Mouse (Mus musculus) left cerebral cortex, adult 8-10 months (tissue): ENCODE measurements at regions not wholly inside any gene's neighbourhood (a gene's known extent, or its start where the extent isn't known, plus 50 kb on each side); places are given as distances from the start of the nearest gene placed in this dataset.
A peak's percentile ranks its signal among the peaks of the same experiment; 100 is the strongest.

Experiments
- DNase-seq, 2 experiments: peaks; one replicate each; pipeline ENCODE4 v3.0.0; 2022; ENCODE audit warnings: low spot score in 2 of 2

- no peak for DNase-seq
Measured at GRCm38 (mm10) chr4:45713046-45713706, 85.6 kb upstream of the Aldh1b1 start.

DNA sequence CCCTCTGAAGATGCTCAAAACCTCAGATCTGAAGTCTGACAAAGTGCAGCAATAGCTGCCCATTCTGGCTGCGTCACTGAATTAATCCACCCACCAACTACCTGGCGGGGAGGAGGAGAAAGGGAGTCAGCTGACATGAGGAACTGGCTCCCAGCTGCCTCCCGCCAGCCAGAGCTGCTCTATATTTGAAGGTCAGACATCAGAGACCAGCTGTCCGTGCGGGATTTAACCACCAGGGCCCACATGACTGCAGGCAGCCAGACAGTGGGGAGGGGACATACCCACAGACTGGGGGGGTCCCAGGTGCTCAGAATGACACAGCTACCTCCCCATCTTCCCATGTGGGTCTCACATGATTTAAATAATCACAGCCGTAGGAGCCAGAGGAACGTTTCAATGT, 94.8 kb upstream of the Aldh1b1 start:
- DNase-seq = no peak

GRCm38 (mm10) chr4:45699601-45700000, 99.2 kb upstream of the Aldh1b1 start:
- DNase-seq = peak in 1 of 2 experiments; percentile 86

GRCm38 (mm10) chr4:45695239-45695638, 103.6 kb upstream of the Aldh1b1 start:
- no peak for DNase-seq

DNA sequence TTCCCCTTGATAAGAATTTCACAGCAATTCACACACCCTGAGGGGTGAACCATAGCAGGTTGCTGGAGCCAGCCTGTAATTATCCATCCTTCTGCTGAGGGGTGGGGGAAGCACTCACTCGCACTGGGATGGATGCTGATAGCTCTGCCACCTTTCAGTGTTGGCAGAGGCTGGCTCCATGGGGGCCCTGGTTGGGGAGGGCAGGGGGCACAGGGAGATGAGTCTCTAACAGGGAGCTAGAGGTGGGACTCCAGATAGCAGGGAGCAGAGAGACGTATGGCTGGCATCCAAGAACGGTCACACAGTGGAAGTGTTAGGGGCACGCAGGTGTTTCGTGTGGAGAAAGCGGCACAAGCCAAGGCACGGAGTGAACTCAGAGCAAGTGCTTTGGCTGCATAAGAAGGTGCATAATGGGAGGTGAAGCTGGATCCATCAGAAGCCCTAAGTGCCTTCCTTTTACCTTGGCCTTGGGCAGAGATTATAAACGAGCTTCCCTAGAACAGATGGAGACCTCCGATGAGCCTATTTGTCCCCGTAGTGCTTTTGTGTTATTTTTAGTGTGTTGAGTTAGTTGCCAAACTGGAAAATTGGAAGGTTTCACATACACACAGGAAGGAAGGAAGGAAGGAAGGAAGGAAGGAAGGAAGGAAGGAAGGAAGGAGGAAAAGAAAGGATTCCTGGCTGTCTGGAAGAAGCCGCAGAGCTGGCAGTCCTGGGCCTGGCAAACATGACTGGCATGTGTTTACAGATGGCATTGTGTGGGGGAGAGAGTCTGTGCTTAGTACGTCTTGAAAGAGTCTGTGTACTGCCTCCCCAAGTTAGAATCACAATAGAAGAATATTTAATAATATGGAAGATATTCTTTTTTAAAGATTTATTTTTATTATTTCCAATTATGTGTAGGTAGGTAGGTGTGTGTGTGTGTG, 108.6 kb upstream of the Aldh1b1 start:
- DNase-seq = no peak

DNA sequence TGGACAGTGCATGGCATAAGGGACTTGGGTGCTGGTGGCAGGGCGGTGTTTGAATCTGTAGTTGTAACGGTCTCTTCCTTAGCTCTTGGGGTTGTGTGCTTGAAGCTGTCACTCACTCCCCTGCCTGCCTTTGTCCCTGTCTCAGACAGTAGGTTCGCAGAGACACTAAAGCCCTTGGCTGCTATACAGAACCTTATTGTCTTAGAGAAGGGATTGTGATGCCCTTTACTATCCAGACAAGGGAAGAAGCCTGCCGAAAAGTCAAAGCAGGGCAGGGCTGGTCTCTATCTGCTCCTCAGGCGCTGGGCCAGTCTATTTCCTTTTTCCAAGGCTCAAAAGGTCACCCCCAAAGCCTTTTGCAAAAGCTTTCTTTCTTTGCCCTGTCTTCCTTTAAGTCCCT, 109.2 kb upstream of the Aldh1b1 start:
- DNase-seq = no peak

- no peak for DNase-seq
Measured at GRCm38 (mm10) chr4:45688233-45688632, 110.6 kb upstream of the Aldh1b1 start.

DNA sequence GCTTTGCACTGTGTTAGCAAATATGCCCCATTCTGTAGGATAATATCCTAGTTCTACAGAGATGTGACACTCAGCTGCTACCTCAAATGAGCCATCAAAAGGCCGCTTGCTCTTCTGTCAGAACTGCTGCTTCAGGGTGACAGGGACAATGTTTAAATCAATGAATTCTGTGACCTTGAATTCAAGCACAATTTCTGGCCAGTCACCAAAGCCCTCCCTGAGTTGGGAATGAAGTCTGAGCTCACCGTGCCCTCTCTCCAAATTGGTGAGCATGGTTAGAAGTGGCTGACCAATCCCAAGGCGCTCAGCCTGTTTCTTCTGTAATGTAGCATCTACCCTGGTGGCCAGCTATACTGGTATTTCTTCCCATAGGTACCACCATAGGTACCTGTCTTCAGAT, 113.8 kb upstream of the Aldh1b1 start:
- DNase-seq = no peak

GRCm38 (mm10) chr4:45683205-45683604, 115.6 kb upstream of the Aldh1b1 start:
- peak in 1 of 2 experiments; percentile 12 for DNase-seq

GRCm38 (mm10) chr4:45682746-45683145, 116.1 kb upstream of the Aldh1b1 start:
- DNase-seq = no peak

DNA sequence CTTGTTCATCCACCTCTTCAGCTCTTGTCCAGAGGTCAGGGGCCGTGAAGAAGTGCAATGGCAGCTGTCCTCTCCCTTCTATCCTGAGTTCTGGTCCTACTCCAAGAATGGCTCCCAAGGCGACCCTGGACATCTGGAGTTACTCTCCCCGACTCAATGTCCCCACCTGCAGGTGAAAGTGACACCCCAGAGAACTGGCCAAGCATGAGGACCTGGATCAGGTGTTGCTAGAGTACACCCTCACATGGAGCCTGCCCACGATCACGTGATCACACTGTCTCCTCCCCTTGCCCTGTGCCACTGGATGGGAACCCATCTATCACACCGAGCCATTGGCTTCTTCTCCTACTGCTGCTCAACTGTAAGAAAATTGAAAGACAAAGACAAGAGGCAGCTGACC, 122.7 kb upstream of the Aldh1b1 start:
- no peak for DNase-seq

DNA sequence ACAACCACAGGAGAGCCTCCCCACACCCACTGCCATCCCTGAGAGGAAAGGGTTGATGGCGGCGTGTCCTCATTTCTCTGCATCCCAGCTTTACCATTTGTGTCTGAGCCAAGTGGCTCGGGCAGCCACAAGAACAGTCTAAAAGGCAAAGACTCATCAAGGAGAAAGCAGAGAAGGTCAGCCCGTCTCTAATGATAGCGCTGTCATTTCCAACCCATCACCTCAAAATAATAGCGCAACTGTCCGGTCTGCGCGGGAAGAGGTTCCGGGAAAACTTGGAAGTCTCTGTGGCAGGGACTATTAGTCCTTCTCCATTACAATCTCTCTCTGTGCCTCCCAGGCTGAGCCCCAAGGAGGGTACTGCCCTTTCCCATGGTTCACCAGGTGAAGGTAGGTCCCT, 124.5 kb upstream of the Aldh1b1 start:
- DNase-seq = no peak

- peak in 1 of 2 experiments; percentile 25 for DNase-seq
Measured at GRCm38 (mm10) chr4:45673081-45673819, 125.6 kb upstream of the Aldh1b1 start.

- DNase-seq = no peak
Measured at GRCm38 (mm10) chr4:45672262-45673076, 126.4 kb upstream of the Aldh1b1 start.

DNA sequence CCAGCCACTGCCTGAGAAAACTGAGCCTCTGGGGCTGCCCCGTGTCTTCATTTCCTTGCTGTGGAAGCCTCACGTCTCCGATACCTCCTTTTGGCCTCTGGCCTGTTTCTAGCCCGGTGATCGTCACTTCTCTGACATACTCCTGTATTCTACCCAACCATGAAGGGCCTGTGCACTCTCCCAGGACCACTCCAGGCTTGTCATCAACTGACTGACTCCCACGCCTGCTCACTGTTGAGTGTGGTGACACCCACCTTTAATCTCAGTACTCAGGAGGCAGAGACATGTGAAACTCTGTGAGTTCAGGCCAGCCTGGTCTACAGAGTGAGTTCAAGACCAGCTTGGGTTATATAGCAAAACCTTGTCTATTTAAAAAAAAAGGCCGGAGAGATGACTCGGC, 132.1 kb upstream of the Shb start:
- DNase-seq = no peak

- no peak for DNase-seq
Measured at GRCm38 (mm10) chr4:45657350-45657978, 125.2 kb upstream of the Shb start.

GRCm38 (mm10) chr4:45655780-45656179, 123.5 kb upstream of the Shb start:
- no peak for DNase-seq

GRCm38 (mm10) chr4:45654804-45655155, 122.5 kb upstream of the Shb start:
- DNase-seq = no peak

DNA sequence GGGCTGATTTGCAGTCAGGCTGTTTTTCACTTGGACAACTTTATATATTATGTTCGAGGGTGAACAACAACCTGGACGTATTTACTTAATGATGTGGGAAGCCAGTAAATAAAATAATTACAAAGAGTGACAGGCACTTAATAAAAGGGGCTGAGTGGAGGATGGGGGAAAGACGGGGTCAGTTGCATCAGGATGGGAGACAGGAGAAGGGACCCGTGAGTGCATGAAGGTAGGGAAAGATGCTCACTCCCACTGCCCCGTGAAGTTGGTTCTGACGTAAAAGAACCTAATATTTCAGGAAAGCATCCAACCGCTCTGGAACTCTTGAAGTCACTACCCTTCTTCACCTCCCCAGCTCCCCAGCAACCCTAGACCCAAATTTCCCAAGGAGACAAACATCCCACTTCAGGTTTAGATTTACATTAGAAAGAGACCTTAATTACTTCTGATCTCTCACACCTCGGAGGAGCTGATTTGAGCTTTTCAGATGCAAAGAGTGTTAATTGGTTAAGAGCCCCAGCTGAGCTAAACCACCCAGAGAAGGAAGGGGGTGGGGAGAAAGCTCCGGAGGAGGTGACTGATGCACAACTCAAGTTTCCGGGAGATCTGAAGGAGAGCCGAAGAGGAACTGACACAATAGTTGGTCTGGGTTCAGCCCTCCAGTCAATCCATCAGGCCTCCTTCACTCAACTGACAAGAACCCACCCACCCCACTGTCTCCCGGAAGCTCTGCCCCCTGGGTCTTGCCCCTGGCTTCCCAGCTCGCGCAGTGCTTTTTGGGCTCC, 121.9 kb upstream of the Shb start:
- no peak for DNase-seq
